Mouse (Mus musculus) inflammation-experienced regulatory T-cells, adult 16 weeks (primary cell): ENCODE results near the gene Gm8978. TPM values are rescaled to one million over a fixed set of nuclear protein-coding genes. Genes with fewer than 3 reads are reported as not detected.

Source experiments
- polyA plus RNA-seq: library from polyadenylated mRNA; unstranded; fragments of 100-300 nt; shearing (Covaris generic); gene quantifications from one replicate; pipeline ENCODE4 v1.2.1, GENCODE M21; 2017

The Gm8978 gene
- not detected for polyA plus RNA-seq

DNA sequence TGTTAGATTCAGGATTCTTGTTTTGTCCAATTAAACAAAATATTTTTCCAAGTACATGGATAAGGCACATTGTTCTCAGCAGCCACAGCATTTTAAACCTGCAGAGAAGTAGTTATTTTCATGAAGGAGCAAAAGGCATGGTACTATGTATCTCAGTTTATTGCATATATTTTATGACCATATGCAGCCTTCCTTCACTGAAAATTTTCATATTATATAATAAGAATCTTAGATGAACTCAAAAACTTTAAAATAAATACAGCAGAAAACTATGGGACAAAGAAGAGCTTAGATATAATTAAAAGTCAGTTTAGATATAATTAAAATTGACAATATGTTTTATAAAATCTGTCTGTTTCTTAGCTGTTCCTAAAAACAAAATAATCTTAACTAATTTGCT lies at the start of gene Gm8978:
Gene Gm8978 (minus strand): TSS at position 101 of the 400 bp plus-strand sequence.

Other genes with a start within 250 kb of the Gm8978 start
- gene Rnls, start 233.0 kb downstream of the Gm8978 start, polyA plus RNA-seq = 4.6 TPM
- not detected for gene Lipo4, start 107.5 kb downstream of the Gm8978 start, polyA plus RNA-seq
- not detected for gene Lipo2, start 126.1 kb upstream of the Gm8978 start, polyA plus RNA-seq
- 23.0 TPM for gene Lipo3, start 136.7 kb upstream of the Gm8978 start, polyA plus RNA-seq
- not detected for gene Lipo1, start 162.2 kb upstream of the Gm8978 start, polyA plus RNA-seq